8 mouse cellular contexts compared by ENCODE assay signal in the genomic region with DNA sequence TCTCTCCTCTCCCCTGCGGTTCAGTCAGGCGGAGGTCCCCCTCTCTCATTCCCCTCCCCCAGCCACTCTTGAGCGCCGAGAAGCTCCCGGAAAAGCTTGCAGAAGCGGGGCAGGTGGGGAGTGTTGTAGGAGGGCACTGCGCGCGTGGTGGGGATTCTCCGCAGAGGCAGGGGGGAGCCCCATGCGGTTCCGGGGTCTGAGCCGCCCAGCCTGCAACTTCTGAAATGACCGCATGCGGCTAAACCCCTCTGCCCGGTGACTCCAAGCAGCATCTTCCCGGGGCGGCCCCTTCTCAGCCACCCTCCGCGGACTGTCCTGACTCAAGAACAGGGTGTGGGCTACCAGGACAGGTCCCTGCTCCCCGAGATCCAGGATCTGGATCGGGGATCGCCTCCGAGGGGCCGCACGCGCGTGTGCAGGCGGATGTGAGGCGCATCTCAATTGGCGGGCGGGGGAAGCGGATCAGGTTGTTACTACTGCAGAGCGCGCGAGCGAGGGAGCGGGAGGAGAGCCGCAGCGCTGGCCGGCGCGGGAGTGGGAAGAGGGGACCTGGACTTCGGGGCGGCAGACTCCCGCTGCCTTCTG.
DNase-seq lines count a peak whose midpoint lies in the region; ATAC-seq and TF ChIP-seq lines count a peak whose summit lies in the region.

No protein-coding gene starts in this region.

- in situ Hi-C loops in Patski (cut with MboI; ENCODE audit: low pct_unique_long_range_greater_than_20kb): no loop called here

- under 1% methylated on average over 46 of the region's 46 CpGs for WGBS in heart, embryonic 13.5 days
- under 1% methylated on average over 46 of the region's 46 CpGs for WGBS in embryonic facial prominence, embryonic 13.5 days

- no peak for DNase-seq in heart, adult 11 months
- no peak for DNase-seq in Patski (ENCODE audit: low read depth, low spot score)
- DNase-seq in induced T-regulatory cell, adult 2 months (ENCODE audit: low read depth): peak; percentile 51
- peak; percentile 27 for DNase-seq in lung, postnatal 14 days
- DNase-seq in right cerebral cortex, postnatal 25 days: peak; percentile 49
- DNase-seq in urinary bladder, postnatal 14 days (ENCODE audit: low spot score): no peak

- H3K36me3 ChIP-seq in heart, embryonic 13.5 days: no peaks in the 10 kb centered on the region
- no peaks in the 10 kb centered on the region for H3K36me3 ChIP-seq in embryonic facial prominence, embryonic 13.5 days

- H3K9me3 ChIP-seq in heart, embryonic 13.5 days: no peaks in the 10 kb centered on the region
- H3K9me3 ChIP-seq in embryonic facial prominence, embryonic 13.5 days: no peaks in the 10 kb centered on the region

- H3K4me2 ChIP-seq in heart, embryonic 13.5 days: peak overlapping the region; percentile 98
- H3K4me2 ChIP-seq in embryonic facial prominence, embryonic 13.5 days: peak overlapping the region; percentile 99

- H3K4me3 ChIP-seq in heart, embryonic 13.5 days: peak overlapping the region; percentile 60
- H3K4me3 ChIP-seq in embryonic facial prominence, embryonic 13.5 days: peak overlapping the region; percentile 57

- peaks cover 28% of the 10 kb centered on the region for H3K4me1 ChIP-seq in heart, embryonic 13.5 days
- H3K4me1 ChIP-seq in embryonic facial prominence, embryonic 13.5 days: peaks cover 22% of the 10 kb centered on the region

- H3K27me3 ChIP-seq in heart, embryonic 13.5 days (replicated peaks): peaks cover 98% of the 10 kb centered on the region
- no peaks in the 10 kb centered on the region for H3K27me3 ChIP-seq in Patski
- peaks cover 91% of the 10 kb centered on the region for H3K27me3 ChIP-seq in embryonic facial prominence, embryonic 13.5 days

- no peak for ATAC-seq in heart, embryonic 13.5 days (ENCODE audit: extremely low read depth, insufficient number of reproducible peaks, low FRiP score, low TSS enrichment)
- peak; percentile 16 for ATAC-seq in Patski
- no peak for ATAC-seq in embryonic facial prominence, embryonic 13.5 days (ENCODE audit: insufficient number of reproducible peaks, insufficient read depth, low FRiP score, low TSS enrichment, low read depth)

- peak overlapping the region; percentile 76 for H3K9ac ChIP-seq in heart, embryonic 13.5 days
- peak overlapping the region; percentile 70 for H3K9ac ChIP-seq in embryonic facial prominence, embryonic 13.5 days

- H3K27ac ChIP-seq in heart, embryonic 13.5 days (replicated peaks): no peak overlapping the region
- H3K27ac ChIP-seq in embryonic facial prominence, embryonic 13.5 days: no peak overlapping the region

- CTCF ChIA-PET in Patski (lab: Charles Lee): no interaction called here

- no peak for TF ChIP-seq CTCF in Patski (IDR thresholded peaks at IDR 0.05)

- POLR2A ChIA-PET in Patski (lab: Charles Lee): no interaction called here

Comparison
In these comparisons a context has a peak if more than half of its experiments do, and no peak if none do; other contexts are left out.
1. DNase-seq: peak in induced T-regulatory cell, adult 2 months (single experiment), lung, postnatal 14 days (single experiment) and right cerebral cortex, postnatal 25 days (single experiment); none in heart, adult 11 months (single experiment), Patski (single experiment) and urinary bladder, postnatal 14 days (single experiment).